Mouse (Mus musculus): ENCODE data around the gene Rasl10a.

The Rasl10a gene

DNA sequence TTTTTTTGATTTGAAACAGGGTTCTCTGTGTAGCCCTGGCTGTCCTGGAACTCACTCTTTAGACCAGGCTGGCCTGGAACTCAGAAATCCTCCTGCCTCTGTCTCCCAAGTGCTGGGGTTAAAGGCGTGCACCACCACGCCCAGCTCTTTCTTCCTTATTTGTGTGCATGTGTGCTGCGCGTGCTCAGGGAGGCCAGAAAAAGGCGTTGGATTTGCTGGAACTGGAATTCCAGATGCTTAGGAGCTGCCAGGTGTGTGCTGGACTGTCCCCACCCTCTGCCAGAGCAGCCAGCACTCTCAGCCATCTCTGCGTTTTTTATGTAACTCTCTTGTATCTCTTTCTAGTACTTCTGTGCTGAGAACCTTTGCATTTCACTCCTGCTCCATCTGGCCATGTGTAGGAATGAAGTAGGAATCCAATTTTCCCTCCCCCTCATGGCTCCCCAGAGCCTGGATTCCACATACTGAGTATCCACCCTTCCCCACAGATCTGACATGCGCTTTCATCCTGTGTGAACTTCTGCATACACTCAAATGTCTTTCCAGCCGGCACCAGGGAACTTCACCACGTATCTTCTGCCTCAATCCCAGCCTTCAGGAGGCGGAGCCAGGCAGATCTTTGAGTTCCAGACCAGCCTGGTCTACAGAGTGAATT lies 5.6 kb upstream of the Rasl10a start:
- WGBS = 56% methylated on average over 10 of the region's 10 CpGs

DNA sequence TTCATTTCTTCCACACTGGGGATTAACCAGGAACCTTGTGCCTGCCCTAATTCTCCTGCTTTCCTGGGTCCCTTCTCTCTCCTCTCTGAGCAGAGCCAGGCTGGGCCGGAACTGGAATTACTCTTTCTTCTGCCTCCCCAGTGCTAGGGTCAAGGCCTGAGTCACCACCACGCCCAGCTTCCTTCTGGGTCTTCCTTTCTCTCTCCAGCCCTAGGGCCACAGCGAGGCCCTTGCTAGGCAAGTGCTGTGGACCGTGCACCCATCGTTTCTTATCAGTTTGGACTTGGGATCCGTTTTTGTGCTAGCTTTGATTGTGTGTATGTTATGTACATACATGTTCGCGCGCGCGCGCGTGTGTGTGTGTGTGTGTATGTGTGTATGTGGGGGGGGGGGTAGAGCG lies 3.8 kb upstream of the Rasl10a start:
- 89% methylated on average over 14 of the region's 14 CpGs for WGBS

DNA sequence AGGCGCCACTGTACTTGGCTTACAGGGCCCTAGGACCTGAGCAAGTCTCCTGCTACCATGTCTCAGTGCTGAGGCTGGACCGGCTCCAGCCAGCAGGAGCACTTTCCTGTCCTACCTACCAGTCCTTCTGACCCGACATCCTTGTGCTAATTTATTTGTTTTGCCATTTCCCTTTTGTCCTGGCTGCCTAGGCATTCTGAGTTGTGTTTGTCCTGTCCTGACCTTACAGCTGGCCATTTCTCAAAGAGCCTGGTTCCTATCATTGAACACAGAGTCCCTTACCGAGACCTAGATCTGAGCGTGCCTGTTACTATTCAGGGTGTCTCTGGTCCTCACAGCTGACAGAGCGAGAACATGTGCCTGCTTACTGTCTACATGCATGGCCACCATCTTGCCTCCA lies 3.1 kb upstream of the Rasl10a start:
- WGBS = 71% methylated on average over 6 of the region's 6 CpGs

DNA sequence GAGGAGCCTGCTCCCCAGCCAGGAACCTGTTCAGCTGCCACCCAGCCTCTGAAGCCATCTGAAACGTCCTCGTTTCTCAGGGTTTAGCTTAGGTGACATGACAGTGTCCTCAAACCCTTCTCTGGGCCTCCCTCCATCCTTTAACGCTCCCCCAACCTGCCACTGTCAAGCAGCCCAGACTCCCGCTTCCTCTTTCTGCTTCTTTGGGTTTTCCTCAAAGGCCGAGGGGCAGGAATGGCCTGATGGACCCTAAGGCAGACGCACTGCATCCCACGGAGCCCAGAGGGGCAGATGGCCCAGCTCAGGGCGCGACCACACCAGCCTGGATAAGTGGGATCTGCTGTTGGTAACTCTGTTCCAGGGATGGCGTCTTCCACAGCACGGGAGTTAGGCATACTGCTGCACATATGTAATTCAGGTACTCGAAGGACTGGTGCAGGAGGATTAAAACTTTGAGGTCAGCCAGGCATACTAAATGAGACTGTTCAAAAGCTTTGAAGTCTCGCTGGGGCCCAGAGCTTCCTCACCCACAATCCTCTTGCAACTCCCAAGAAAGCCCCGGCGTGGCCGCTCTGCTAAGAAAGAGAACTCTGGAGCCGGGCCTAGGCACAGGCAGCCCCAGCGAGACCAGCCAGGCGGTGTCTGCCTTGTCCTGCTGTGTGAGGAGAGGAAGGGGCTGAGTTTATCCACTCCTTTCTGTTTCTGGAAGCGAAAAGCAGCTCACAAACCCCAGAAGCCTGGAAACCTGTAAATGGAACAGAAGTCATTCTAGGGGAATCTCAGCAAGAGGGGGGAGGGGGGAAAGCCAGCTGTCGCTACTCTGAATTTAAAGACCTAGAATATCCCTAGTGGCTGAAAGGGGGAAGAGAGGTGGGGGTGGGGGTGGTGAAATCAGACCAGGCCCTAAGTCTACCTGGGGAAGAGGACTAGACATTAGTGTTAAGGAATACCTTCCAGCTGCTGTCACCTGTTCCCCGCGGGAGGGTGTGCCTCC lies 1.7 kb upstream of the Rasl10a start:
- 47% methylated on average over 23 of the region's 23 CpGs for WGBS

DNA sequence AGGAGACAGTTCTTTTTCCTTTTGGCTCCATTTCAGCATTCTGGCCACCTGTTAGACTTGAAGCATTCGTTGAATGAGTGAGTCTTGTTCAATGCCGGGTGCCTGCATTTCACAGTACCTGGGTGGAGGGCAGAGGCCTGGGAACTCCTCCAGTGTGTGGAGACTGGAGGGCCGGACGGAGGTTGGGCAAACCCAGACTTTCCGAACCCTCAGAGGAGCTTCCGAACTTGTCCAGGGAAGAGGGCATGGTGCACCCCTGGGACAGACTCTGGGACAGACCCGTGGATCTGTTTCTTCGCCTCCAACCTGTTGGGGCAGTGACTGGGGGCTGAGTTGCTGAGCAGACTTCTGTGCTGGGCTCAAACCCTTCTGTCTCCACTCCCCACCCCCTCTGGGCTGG lies 864 bp upstream of the Rasl10a start:
- WGBS = 60% methylated on average over 8 of the region's 8 CpGs

DNA sequence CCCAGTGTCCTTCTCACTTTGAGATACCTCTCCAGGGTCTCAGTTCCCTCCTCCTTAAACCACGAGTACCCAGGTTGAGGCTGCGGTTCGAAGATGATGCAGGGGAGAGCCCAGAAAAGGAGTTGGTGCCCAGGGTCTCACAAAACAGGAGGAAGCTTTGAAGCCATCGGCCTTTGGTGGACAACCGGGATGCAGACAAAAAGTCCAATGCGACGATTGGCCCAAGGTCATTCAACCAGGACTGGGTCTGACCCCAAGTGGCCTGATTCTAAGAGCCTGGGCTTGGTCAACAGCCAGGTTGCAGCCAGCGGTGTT lies 430 bp upstream of the Rasl10a start:
- WGBS = 28% methylated on average over 8 of the region's 8 CpGs

DNA sequence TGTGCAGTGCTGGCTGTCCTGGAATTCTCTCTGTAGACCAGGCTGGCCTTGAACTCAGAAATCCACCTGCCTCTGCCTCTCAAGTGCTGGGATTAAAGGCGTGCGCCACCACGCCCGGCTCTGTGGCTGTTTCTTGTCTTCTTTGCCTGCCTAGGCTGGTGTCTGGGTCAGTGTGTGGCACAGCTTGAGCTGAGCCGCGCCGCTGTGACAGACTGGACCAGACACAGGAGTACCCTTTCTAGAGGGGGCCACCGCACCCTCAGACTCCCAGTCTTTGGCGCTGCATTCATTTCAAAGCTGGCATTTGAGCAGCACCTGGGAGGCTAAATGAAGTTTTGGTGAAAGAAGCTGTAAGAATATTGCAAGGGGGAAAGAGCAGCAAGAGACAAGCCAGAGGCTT lies 855 bp downstream of the Rasl10a start:
- WGBS = 23% methylated on average over 9 of the region's 9 CpGs

DNA sequence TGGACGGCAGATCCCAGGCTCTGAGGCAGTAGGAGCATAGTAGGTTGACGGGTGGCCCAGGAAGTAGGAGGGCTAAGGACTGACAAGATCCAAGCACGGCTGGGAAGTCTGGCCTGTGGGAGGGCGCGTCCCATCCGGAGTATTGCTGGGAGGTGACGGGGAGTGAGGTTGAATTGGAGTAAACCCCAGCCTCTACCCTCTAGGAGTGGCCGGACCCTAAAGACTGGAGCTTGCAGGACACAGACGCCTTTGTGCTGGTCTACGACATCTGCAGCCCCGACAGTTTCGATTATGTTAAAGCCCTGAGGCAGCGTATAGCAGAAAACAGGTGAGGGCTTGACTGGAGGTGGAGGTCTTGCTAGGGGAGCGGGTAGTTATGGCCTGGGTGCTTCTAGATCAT lies 1.3 kb downstream of the Rasl10a start:
- 23% methylated on average over 14 of the region's 14 CpGs for WGBS

DNA sequence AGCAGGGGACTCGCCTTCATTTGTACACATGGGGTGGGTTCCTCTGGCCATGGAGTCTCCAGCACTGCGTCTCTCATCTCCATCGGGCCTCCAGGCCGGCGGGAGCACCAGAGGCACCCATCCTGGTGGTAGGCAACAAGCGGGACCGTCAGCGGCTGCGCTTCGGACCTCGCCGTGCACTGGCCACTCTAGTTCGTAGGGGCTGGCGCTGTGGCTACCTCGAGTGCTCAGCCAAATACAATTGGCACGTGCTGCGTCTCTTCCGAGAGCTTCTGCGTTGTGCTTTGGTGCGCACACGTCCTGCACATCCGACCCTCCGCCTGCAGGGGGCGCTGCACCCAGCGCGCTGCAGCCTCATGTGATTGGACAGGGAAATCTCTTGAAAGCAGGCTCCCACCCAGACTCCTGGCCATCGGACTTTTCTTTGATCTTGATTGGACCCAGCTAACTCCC lies 1.8 kb downstream of the Rasl10a start:
- 10% methylated on average over 27 of the region's 27 CpGs for WGBS

DNA sequence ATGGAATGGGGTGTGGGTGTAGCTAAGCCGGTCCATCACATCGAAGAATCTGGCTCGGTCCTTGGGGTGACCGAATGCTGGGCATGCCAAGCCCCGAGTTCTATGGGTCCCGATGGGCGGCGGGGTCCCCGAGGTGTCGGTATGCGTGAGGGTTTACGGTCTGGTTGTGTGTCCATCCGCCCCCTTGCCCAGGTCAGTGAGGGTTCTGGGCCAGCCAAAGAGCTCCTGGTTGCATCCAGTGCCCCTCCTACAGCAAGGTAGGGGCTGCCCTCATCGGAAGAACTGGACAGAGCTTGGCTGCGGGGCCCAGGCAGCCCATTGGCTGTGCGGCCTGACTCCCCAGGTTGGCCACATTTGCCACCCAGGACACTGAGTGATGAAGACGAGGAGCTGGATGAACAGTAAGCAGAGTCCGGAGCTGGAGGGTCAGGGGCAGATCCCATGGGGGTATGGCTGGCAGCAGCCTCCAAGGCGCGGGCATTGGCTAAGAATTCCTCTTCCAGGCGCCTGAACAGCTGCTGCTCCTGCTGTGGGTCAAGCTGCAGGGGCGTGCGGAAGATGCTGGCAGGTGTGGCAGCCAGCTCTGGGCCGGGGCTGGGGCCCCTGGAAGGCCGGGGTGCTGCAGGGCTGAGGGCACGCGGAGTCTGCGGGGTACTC lies 3.0 kb downstream of the Rasl10a start:
- WGBS = 65% methylated on average over 28 of the region's 28 CpGs

DNA sequence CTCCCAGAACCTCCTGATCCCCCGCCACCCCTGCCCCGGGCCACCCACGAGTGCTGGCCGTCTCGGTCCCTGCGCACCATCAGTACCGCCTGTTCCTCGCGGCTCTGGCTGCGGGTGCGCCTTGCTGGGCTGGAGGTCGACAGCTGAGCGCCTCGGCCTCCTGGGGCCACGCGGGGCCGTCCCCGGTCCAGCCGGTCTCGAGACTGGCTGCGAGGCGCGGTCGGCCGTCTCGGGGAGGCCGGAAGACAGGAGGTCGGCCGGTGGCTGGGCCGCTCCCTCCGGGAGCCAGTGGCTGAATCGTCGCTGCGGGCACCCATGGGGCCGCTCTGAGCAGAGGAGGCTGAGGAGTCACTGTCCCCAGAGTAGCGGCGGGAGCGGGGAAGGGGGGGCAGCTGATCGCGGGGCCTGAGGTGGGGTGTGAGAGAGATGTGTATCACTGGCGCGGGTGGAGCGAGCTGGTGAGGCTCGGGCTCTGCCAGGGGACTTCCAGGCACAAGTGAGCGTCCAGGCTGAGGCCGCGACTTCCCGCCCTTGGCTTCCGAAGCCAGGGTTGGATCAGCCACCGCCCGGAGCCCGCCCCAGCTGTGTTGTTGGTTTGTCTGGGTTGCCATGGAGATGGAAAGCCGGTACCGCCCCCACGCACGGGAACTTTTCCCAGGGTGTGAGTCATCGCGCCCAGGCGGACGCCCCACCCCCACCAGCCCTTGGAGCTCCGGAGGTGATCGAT lies 3.6 kb downstream of the Rasl10a start:
- 9% methylated on average over 62 of the region's 62 CpGs for WGBS

DNA sequence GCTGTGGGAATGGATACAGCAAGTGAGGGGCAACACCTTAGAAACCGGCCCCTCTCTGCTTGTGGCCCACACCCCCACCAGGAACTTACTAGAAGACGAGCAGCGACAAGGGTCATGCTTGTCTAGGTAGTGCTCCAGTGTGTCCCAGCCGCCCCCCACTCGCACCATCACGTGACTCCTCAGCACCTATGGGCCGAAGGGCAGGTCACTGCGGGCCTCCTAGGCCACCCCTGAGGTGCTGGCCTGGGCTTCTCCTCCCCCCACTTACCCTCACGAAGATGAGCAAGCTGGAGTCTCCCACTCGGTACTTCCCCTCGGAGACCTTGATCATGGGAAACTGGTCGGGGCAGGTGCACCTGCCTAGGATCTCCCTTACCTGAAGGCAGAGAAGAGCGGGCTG lies 4.4 kb downstream of the Rasl10a start:
- WGBS = 25% methylated on average over 13 of the region's 13 CpGs

DNA sequence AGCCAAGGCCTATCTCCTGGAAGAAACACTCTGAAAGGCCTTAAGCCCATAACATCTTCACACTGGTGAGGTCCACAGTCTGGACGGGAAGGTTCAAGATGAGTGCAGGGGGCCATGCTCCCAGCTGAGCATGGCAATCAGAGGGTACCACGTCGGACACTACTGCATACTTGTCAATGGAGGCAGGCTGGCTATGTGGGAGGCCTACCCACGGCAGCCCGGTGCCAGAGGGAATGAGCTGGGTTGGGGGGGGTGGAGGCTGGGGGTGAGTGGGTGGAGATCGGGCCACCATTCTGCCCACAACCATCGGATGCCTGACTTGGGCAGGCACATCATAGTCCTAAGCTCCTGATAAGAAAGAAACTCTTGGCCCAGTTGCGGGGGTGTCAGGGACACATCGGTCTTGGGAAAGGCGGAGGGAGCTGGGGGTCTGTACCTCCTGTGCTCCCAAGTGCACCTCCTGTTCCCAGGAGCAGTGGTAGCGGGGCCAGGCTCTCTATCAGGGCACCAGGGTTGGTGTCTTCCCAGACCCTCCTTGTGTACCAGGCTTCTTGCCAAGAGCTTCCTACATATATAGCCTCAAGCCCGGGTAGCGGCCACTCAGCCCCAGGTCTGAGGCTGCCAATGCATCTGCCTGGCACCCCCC lies 5.1 kb downstream of the Rasl10a start:
- 51% methylated on average over 13 of the region's 13 CpGs for WGBS

DNA sequence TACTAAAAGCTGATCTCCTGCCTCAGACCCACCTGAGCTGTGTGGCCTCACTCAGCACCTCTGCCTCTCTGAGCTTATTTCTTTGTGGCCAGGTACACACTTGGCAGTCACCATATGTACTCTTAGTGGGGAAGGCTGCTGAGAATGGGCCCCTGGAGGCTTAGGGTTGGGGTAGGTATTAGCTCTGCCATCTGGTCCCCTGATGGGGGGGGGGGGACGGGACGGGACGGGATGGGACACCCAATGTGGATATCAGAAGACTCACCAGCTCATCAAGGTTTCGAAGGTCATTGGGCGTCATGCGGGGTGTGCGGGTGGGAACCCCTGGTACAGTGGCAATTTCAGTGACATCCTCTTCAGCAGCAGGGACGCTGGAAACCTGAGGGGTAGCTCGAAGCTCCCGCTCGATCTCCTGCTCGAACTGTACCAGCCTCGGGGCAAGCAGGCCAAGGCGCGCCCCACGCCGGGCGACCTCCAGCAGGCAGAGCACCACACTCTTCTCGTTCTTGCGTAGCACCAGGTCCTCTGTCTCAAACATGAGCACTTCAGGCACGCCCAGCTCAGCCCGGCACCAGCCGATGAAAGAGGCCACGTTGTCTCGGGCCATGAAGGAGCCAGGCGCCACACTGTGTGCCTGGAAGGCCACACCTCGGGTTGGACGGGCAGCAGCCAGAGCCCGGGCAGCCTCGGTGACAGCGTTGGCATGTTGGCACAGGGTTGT lies 5.8 kb downstream of the Rasl10a start:
- 52% methylated on average over 31 of the region's 31 CpGs for WGBS

DNA sequence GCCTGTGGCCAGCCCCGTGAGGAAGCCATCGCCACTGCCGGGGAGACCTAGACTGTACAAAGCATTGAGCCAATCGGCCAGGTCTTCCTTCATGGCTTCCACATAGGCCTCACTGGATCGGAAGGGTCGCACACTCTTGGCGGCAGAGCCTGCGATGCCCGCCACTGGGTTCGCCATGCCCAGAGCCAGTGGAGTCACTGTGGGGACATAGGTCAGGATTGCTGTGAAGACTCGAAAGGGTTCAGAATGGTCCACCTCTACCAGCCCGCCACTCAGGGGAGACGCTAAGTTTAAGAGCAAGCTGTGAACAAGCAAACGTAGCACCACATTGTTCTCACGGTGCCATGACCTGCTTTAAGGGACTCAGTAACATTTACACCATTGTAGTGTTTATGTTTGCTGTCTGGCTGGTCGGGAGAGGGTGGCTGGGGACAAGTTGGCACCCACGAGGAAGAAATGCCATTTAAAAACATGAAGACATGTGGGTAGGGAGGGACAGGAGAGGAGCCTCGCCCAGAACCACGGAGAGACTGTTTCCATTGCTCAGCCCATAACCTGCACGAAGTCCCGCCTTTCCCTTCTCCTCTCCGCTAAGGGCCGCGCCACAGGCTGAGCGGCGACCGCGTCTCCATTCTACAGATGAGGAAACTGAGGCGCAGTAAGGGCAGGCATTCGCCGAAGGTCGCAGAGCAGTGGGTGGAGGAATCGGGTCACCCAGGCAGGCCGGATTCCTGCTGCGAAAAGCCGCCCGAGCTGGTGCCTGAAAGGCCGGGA lies 6.5 kb downstream of the Rasl10a start:
- WGBS = 14% methylated on average over 38 of the region's 38 CpGs

DNA sequence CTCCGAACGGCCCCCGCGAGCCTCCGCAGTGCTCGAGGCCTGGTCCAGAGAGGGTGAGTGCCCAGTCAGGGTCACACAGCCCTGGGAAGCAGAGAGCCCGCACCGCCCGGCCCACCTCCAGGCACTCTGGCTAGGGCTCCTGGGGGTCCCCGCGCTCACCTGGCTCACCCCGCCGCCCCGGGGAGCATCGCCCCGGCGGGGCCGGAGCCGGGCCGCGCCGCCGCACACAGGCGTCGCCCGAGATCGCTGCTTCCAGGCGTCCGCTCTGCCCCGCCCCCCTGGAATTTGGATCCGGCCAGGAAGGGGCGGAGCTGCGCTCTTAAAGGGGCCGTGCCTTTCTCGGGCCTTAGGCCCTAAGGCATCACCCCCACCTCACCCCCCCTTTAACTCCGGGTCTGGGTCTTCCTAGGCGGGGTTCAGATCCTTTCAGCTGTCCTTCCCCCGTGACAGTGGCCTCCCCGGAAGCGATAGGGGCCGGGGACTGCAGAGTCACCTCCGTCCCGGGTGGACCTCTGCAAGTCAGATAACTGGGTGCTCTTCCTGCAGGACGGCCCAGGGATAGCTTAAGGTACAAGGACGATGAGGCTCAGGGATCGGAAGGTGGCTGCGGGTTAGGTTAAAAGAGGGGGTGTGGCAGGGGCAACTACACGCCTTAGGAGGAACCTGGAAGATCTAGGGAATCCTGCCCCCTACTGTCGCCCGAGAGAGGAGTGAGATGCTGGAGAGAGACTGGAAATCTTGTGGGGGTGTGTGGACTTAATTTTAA lies 7.3 kb downstream of the Rasl10a start, which contains the start of gene Gas2l1:
Gene Gas2l1 (minus strand): TSS at position 272 of the 766 bp plus-strand sequence.
- WGBS = under 1% methylated on average over 49 of the region's 50 CpGs

DNA sequence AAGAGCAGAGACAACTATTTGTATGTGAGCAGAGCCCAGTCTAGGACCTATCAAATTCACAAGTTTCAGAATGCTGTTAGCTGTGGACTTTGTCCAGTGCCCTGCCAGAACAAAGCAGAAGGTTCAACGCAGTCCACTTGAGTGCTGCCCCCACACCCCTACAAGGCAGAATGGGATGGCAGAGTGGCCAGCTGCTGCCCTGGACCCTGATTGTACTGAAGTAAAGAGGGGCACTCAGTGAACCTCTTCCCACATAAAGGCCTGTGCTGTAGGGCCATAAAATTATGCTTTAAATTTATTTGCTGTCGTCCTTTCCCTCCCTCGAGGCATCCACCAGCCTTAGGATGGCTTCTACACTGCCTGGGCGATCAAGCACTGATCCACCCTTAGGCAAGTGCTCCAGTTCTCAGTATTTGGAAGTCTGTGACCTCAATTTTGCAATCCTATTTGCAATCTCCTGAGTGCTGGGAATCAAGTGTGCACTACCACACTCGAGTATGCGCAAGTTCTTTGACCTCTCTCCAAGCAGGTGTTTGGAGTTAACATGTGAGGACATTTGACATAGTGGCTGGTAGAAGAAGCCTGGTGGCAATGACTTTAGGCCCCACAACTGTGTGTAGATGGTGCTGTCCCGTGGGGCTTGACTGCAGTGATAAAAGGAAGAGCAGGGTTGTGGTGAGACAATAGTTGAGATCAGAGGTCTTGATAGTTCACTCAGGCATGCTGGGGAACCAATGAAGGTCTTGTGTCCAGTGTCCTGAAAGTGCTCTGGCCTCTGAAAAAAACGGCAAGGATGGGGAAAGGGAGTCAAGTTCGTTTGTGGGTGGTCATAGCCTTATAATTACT lies 10.4 kb downstream of the Rasl10a start:
- WGBS = 79% methylated on average over 9 of the region's 9 CpGs

DNA sequence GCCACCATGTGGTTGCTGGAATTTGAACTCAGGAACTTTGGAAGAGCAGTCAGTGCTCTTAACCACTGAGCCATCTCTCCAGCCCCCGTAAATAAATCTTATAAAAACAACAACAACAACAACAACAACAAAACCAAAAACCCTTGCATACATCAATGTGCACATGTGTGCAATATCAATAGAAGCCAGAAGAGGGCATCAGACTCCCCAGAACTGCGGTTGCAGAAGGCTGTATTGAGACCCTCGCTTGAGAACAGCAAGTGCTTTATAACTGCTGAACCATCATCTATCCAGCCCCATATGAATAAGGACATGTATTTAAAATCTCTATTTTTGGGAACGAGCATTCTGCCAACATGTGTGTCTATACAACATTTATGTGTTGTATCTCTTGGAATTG lies 17.0 kb downstream of the Rasl10a start:
- WGBS = 38% methylated on average over 4 of the region's 4 CpGs

All from cerebral cortex, adult 2 months (tissue).